Comparison of ENCODE assay signal across 8 mouse cellular contexts in genomic region chr11:116100385-116100784, GRCm38 (mm10). TPM values are rescaled to one million over a fixed set of nuclear protein-coding genes. Genes with fewer than 3 reads are reported as not detected.
DNase-seq lines count a peak whose midpoint lies in the region; ATAC-seq and TF ChIP-seq lines count a peak whose summit lies in the region.

No protein-coding gene starts in this region.

- peak; percentile 52 for DNase-seq in adrenal gland, postnatal 10 days
- DNase-seq in adrenal gland, adult 18-20 months (ENCODE audit: low spot score in 2 of 2) = no peak
- DNase-seq in heart, adult 8-10 months (ENCODE audit: low spot score) = peak; percentile 90
- DNase-seq in kidney, postnatal 0 days (ENCODE audit: low spot score) = peak; percentile 41
- peak; percentile 93 for DNase-seq in skeletal muscle tissue, adult 2 months (ENCODE audit: low read depth, low spot score)
- no peak for DNase-seq in forebrain, postnatal 0 days
- no peak for DNase-seq in thymus, adult 18-20 months

- peak overlapping the region; percentile 10; the same call in 1 of the 2 replicates for H3K9ac ChIP-seq in kidney, postnatal 0 days (ENCODE audit: low read depth, low read length)
- H3K9ac ChIP-seq in forebrain, postnatal 0 days = no peak overlapping the region
- no peak overlapping the region for H3K9ac ChIP-seq in midbrain, embryonic 16.5 days (ENCODE audit: low read depth, low read length)

- 57% methylated on average over 6 of the region's 6 CpGs for WGBS in kidney, postnatal 0 days
- WGBS in forebrain, postnatal 0 days = 83% methylated on average over 6 of the region's 6 CpGs
- WGBS in midbrain, embryonic 16.5 days = 81% methylated on average over 6 of the region's 6 CpGs

- ATAC-seq in kidney, postnatal 0 days (replicated peaks; ENCODE audit: low FRiP score, low read depth) = no peak
- ATAC-seq in forebrain, postnatal 0 days = no peak
- no peak for ATAC-seq in midbrain, embryonic 16.5 days

- peaks cover 55% of the 10 kb centered on the region for H3K4me1 ChIP-seq in kidney, postnatal 0 days (replicated peaks; ENCODE audit: insufficient read depth, low read length)
- H3K4me1 ChIP-seq in forebrain, postnatal 0 days (ENCODE audit: insufficient read depth) = no peaks in the 10 kb centered on the region
- H3K4me1 ChIP-seq in midbrain, embryonic 16.5 days (ENCODE audit: control insufficient read depth, insufficient read depth, low read length) = no peaks in the 10 kb centered on the region

- H3K4me2 ChIP-seq in kidney, postnatal 0 days (ENCODE audit: low read length) = peak overlapping the region; percentile 38
- H3K4me2 ChIP-seq in forebrain, postnatal 0 days (ENCODE audit: low read depth) = no peak overlapping the region
- H3K4me2 ChIP-seq in midbrain, embryonic 16.5 days (ENCODE audit: low read length) = no peak overlapping the region

- TF ChIP-seq CTCF in kidney, postnatal 0 days (IDR thresholded peaks at IDR 0.05; ENCODE audit: low read depth) = no peak
- no peak for TF ChIP-seq CTCF in forebrain, postnatal 0 days (IDR thresholded peaks at IDR 0.05; ENCODE audit: low read depth)

- peak overlapping the region; percentile 95 for H3K27ac ChIP-seq in kidney, postnatal 0 days
- H3K27ac ChIP-seq in forebrain, postnatal 0 days (ENCODE audit: low read depth, low read length) = no peak overlapping the region
- no peak overlapping the region for H3K27ac ChIP-seq in midbrain, embryonic 16.5 days (ENCODE audit: low read length)

- no peaks in the 10 kb centered on the region for H3K36me3 ChIP-seq in kidney, postnatal 0 days (ENCODE audit: insufficient read depth, low read length)
- no peaks in the 10 kb centered on the region for H3K36me3 ChIP-seq in forebrain, postnatal 0 days (ENCODE audit: insufficient read depth)
- H3K36me3 ChIP-seq in midbrain, embryonic 16.5 days (ENCODE audit: control insufficient read depth, insufficient read depth, low read length) = no peaks in the 10 kb centered on the region

- H3K27me3 ChIP-seq in kidney, postnatal 0 days (ENCODE audit: insufficient read depth, low read length) = no peaks in the 10 kb centered on the region
- H3K27me3 ChIP-seq in forebrain, postnatal 0 days (ENCODE audit: insufficient read depth, low read length) = 0 out of 2 replicates have a peak, but pooled peaks cover under 1% of the 10 kb centered on the region
- H3K27me3 ChIP-seq in midbrain, embryonic 16.5 days (ENCODE audit: control insufficient read depth, insufficient read depth, low read depth, low read length) = no peaks in the 10 kb centered on the region

- no peak overlapping the region for H3K4me3 ChIP-seq in kidney, postnatal 0 days (replicated peaks; ENCODE audit: low read depth, low read length)
- H3K4me3 ChIP-seq in forebrain, postnatal 0 days (ENCODE audit: low read depth, low read length) = no peak overlapping the region
- no peak overlapping the region for H3K4me3 ChIP-seq in midbrain, embryonic 16.5 days (ENCODE audit: low read depth, low read length)

- no peaks in the 10 kb centered on the region for H3K9me3 ChIP-seq in kidney, postnatal 0 days (replicated peaks; ENCODE audit: low read length)
- H3K9me3 ChIP-seq in forebrain, postnatal 0 days (ENCODE audit: low read length) = no peaks in the 10 kb centered on the region
- no peaks in the 10 kb centered on the region for H3K9me3 ChIP-seq in midbrain, embryonic 16.5 days (replicated peaks; ENCODE audit: control insufficient read depth, low read length, poor library complexity, severe bottlenecking)

RNA-seq across cellular contexts. Expression of gene Wbp2, which starts 13.6 kb away (rescaled TPM):
- total RNA-seq in adrenal gland, postnatal 10 days (2021) = 100 to 1,000 TPM; 103 to 110 TPM
- total RNA-seq in adrenal gland, adult 18-20 months (2021) = 100 to 1,000 TPM; 163 to 187 TPM
- total RNA-seq in heart, adult 8-10 months (2022) = 100 to 1,000 TPM; 108 to 126 (median 116) TPM
- 121 and 125 TPM in 2 replicates for polyA plus RNA-seq in kidney, postnatal 0 days (2015; fragmentation: Nextera tagmentation; extraction: Ambion mirVana)
- total RNA-seq in forebrain, postnatal 0 days (2014; rRNA removed) = 94.7 and 130 TPM in 2 replicates
- 281 and 287 TPM in 2 replicates for polyA plus RNA-seq in forebrain, postnatal 0 days (2015; fragmentation: Nextera tagmentation; extraction: Ambion mirVana)
- 159 and 206 TPM in 2 replicates for polyA plus RNA-seq in midbrain, embryonic 16.5 days (2015; fragmentation: Nextera tagmentation; extraction: Ambion mirVana)

RNA-seq across cellular contexts. Expression of gene Unc13d, which starts 22.6 kb away (rescaled TPM):
- 1 to 10 TPM; 2.3 to 2.7 TPM for total RNA-seq in adrenal gland, postnatal 10 days (2021)
- total RNA-seq in adrenal gland, adult 18-20 months (2021) = 1 to 10 TPM; 1.0 to 1.3 TPM
- total RNA-seq in heart, adult 8-10 months (2022) = 1 to 10 TPM in 2 of 4 experiments, under 1 TPM in 2; 0.41 to 1.4 (median 0.83) TPM
- 0.54 and 0.75 TPM in 2 replicates for polyA plus RNA-seq in kidney, postnatal 0 days (2015; fragmentation: Nextera tagmentation; extraction: Ambion mirVana)
- 0.46 and 0.86 TPM in 2 replicates for total RNA-seq in forebrain, postnatal 0 days (2014; rRNA removed)
- polyA plus RNA-seq in forebrain, postnatal 0 days (2015; fragmentation: Nextera tagmentation; extraction: Ambion mirVana) = 0.29 and 0.58 TPM in 2 replicates
- polyA plus RNA-seq in midbrain, embryonic 16.5 days (2015; fragmentation: Nextera tagmentation; extraction: Ambion mirVana) = 0.78 and 0.93 TPM in 2 replicates

RNA-seq across cellular contexts. Expression of gene Trim47, which starts 26.6 kb away (rescaled TPM):
- total RNA-seq in adrenal gland, postnatal 10 days (2021) = 10 to 100 TPM; 23.2 to 24.5 TPM
- 10 to 100 TPM; 14.6 to 23.5 TPM for total RNA-seq in adrenal gland, adult 18-20 months (2021)
- 10 to 100 TPM; 17.9 to 25.7 (median 22.1) TPM for total RNA-seq in heart, adult 8-10 months (2022)
- 40.8 and 41.7 TPM in 2 replicates for polyA plus RNA-seq in kidney, postnatal 0 days (2015; fragmentation: Nextera tagmentation; extraction: Ambion mirVana)
- total RNA-seq in forebrain, postnatal 0 days (2014; rRNA removed) = 10.5 and 13.0 TPM in 2 replicates
- polyA plus RNA-seq in forebrain, postnatal 0 days (2015; fragmentation: Nextera tagmentation; extraction: Ambion mirVana) = 6.6 and 7.8 TPM in 2 replicates
- polyA plus RNA-seq in midbrain, embryonic 16.5 days (2015; fragmentation: Nextera tagmentation; extraction: Ambion mirVana) = 9.5 and 12.7 TPM in 2 replicates

RNA-seq across cellular contexts. Expression of gene Trim65, which starts 30.5 kb away (rescaled TPM):
- 1 to 10 TPM; 6.3 to 8.1 TPM for total RNA-seq in adrenal gland, postnatal 10 days (2021)
- total RNA-seq in adrenal gland, adult 18-20 months (2021) = 10 to 100 TPM; 12.9 to 13.1 TPM
- total RNA-seq in heart, adult 8-10 months (2022) = 1 to 10 TPM; 6.6 to 8.2 (median 7.6) TPM
- polyA plus RNA-seq in kidney, postnatal 0 days (2015; fragmentation: Nextera tagmentation; extraction: Ambion mirVana) = 3.1 and 3.3 TPM in 2 replicates
- 4.2 and 5.0 TPM in 2 replicates for total RNA-seq in forebrain, postnatal 0 days (2014; rRNA removed)
- polyA plus RNA-seq in forebrain, postnatal 0 days (2015; fragmentation: Nextera tagmentation; extraction: Ambion mirVana) = 1.2 and 1.9 TPM in 2 replicates
- 2.2 and 2.3 TPM in 2 replicates for polyA plus RNA-seq in midbrain, embryonic 16.5 days (2015; fragmentation: Nextera tagmentation; extraction: Ambion mirVana)

RNA-seq across cellular contexts. Expression of gene Mrpl38, which starts 38.3 kb away (rescaled TPM):
- 10 to 100 TPM; 86.8 to 94.1 TPM for total RNA-seq in adrenal gland, postnatal 10 days (2021)
- total RNA-seq in adrenal gland, adult 18-20 months (2021) = 100 to 1,000 TPM; 106 to 115 TPM
- 10 to 100 TPM; 60.0 to 66.2 (median 63.9) TPM for total RNA-seq in heart, adult 8-10 months (2022)
- 81.1 and 89.8 TPM in 2 replicates for polyA plus RNA-seq in kidney, postnatal 0 days (2015; fragmentation: Nextera tagmentation; extraction: Ambion mirVana)
- 56.7 and 67.8 TPM in 2 replicates for total RNA-seq in forebrain, postnatal 0 days (2014; rRNA removed)
- 60.7 and 63.6 TPM in 2 replicates for polyA plus RNA-seq in forebrain, postnatal 0 days (2015; fragmentation: Nextera tagmentation; extraction: Ambion mirVana)
- polyA plus RNA-seq in midbrain, embryonic 16.5 days (2015; fragmentation: Nextera tagmentation; extraction: Ambion mirVana) = 80.3 and 84.6 TPM in 2 replicates

Comparison
In these comparisons a context has a peak if more than half of its experiments do, and no peak if none do; other contexts are left out.
1. DNase-seq: peak in adrenal gland, postnatal 10 days (single experiment), heart, adult 8-10 months (single experiment), kidney, postnatal 0 days (single experiment) and skeletal muscle tissue, adult 2 months (single experiment); none in adrenal gland, adult 18-20 months (0 of 2), forebrain, postnatal 0 days (single experiment) and thymus, adult 18-20 months (0 of 2).